Mouse (Mus musculus) stomach, postnatal 0 days (tissue): ENCODE measurements around the gene Trim17.
A peak's percentile ranks its signal among the peaks of the same experiment; 100 is the strongest.

ENCODE experiments used
- CTCF ChIP-seq: IDR thresholded peaks from 2 replicates; pipeline ENCODE4 v1.5.1; 2016; ENCODE audit warnings: antibody characterized with exemption, low read depth, mild to moderate bottlenecking, moderate library complexity
- EP300 ChIP-seq: optimal IDR thresholded peaks from 2 replicates; pipeline ENCODE3; 2016; ENCODE audit warnings: antibody characterized with exemption

DNA sequence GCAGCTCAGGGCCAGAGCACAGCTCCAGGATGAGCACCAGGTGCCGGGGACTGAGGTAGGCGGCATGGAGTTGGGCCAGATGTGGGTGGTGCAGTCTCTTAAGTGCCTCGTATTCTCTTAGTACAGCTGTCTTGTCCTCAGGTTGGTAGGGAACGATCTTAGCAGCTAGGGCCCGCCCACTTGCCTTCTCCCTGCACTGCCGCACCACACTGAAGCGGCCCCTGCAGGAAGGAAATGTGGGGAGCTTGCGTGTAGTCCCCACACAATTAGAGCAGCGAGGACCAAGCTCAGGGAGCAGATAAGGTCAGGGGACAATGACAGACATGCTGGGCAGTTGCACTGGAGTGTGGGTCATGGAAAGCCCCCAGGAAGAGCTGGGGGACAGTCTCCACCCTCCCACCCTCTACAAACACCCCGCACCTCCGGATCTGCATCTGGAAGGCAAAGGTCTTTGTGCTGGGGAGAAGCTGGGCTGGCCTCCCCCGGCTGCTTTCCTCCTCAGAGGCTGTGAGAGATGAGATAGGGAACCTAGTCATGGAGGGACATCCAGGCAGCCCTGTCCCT, 41.4 kb downstream of the Trim17 start:
- TF ChIP-seq CTCF (peak; percentile 21; the same call in 1 of the 2 replicates), EP300 (no peak)
